Comparison of ENCODE assay signal across 9 mouse cellular contexts in genomic region chr2:84634006-84634405, GRCm38 (mm10). TPM values are rescaled to one million over a fixed set of nuclear protein-coding genes. Genes with fewer than 3 reads are reported as not detected.
DNase-seq lines count a peak whose midpoint lies in the region; ATAC-seq and TF ChIP-seq lines count a peak whose summit lies in the region.
"Had no signal": no experiment of that assay in that cellular context is flagged by ENCODE, and none has a peak within 500 bp of the region (broad histone marks: within the 10 kb centered on the region; RNA-seq: fewer than 3 reads in every experiment).

No protein-coding gene starts in this region.

- H3K9me3 ChIP-seq in kidney, embryonic 15.5 days (replicated peaks), result no peaks in the 10 kb centered on the region
- H3K9me3 ChIP-seq in liver, embryonic 12.5 days (replicated peaks), result no peaks in the 10 kb centered on the region

- peaks cover 84% of the 10 kb centered on the region for H3K79me3 ChIP-seq in C2C12 (ENCODE audit: low read depth)

- no peak overlapping the region for H3K4me3 ChIP-seq in kidney, embryonic 15.5 days (replicated peaks)
- H3K4me3 ChIP-seq in C2C12 (ENCODE audit: insufficient read depth, poor library complexity, severe bottlenecking), result no peak overlapping the region
- H3K4me3 ChIP-seq in brown adipose tissue, adult 24 weeks (ENCODE audit: insufficient read depth, low read depth, low read length), result no peak overlapping the region; the same call in 1 of the 2 replicates
- H3K4me3 ChIP-seq in liver, embryonic 12.5 days, result no peak overlapping the region

- H3K4me1 ChIP-seq in kidney, embryonic 15.5 days, result peaks cover 74% of the 10 kb centered on the region
- peaks cover 40% of the 10 kb centered on the region for H3K4me1 ChIP-seq in brown adipose tissue, adult 24 weeks (ENCODE audit: control insufficient read depth, insufficient read depth, insufficient read length, low read length)
- H3K4me1 ChIP-seq in liver, embryonic 12.5 days, result peaks cover 80% of the 10 kb centered on the region

- no peak for TF ChIP-seq CTCF in C2C12 (IDR thresholded peaks at IDR 0.05; ENCODE audit: control insufficient read depth, insufficient read depth, insufficient read length)

- H3K4me2 ChIP-seq in kidney, embryonic 15.5 days, result peak overlapping the region; percentile 51; the same call in 1 of the 2 replicates
- peak overlapping the region; percentile 43 for H3K4me2 ChIP-seq in liver, embryonic 12.5 days

- H3ac ChIP-seq in C2C12 (ENCODE audit: control insufficient read depth, insufficient read length, low read depth), result peak overlapping the region; percentile 38

- 60% methylated on average over 4 of the region's 4 CpGs for WGBS in kidney, embryonic 15.5 days
- WGBS in liver, embryonic 12.5 days (ENCODE audit: insufficient replicate concordance), result 54% methylated on average over 4 of the region's 4 CpGs

- DNase-seq in kidney, postnatal 25 days, result no peak
- no peak for DNase-seq in natural killer cell, adult 2 months (ENCODE audit: low spot score in 2 of 2)
- DNase-seq in spleen, postnatal 4 days (ENCODE audit: low spot score in 2 of 2), result no peak
- DNase-seq: cerebellum, postnatal 10 days; right cerebral cortex, adult 18-20 months had no signal

- ATAC-seq in kidney, embryonic 15.5 days (replicated peaks; ENCODE audit: low FRiP score), result no peak
- no peak for ATAC-seq in liver, embryonic 12.5 days

- peak overlapping the region; percentile 96 for H3K27ac ChIP-seq in kidney, embryonic 15.5 days
- H3K27ac ChIP-seq in brown adipose tissue, adult 24 weeks (replicated peaks; ENCODE audit: low read depth, low read length), result peak overlapping the region; percentile 96
- peak overlapping the region; percentile 75; the same call in 1 of the 2 replicates for H3K27ac ChIP-seq in liver, embryonic 12.5 days

- no peaks in the 10 kb centered on the region for H3K27me3 ChIP-seq in kidney, embryonic 15.5 days
- no peaks in the 10 kb centered on the region for H3K27me3 ChIP-seq in C2C12 (ENCODE audit: control insufficient read depth, insufficient read depth, insufficient read length)
- no peaks in the 10 kb centered on the region for H3K27me3 ChIP-seq in liver, embryonic 12.5 days (replicated peaks)

- H3K9ac ChIP-seq in kidney, embryonic 15.5 days, result no peak overlapping the region
- no peak overlapping the region; the same call in 1 of the 2 replicates for H3K9ac ChIP-seq in liver, embryonic 12.5 days

- H3K79me2 ChIP-seq in C2C12 (ENCODE audit: control insufficient read depth, insufficient read depth), result peaks cover 95% of the 10 kb centered on the region

- peaks cover 6% of the 10 kb centered on the region for H3K36me3 ChIP-seq in kidney, embryonic 15.5 days
- H3K36me3 ChIP-seq in C2C12 (ENCODE audit: control insufficient read depth, insufficient read depth), result peaks cover 15% of the 10 kb centered on the region
- H3K36me3 ChIP-seq in liver, embryonic 12.5 days, result no peaks in the 10 kb centered on the region; the same call in 1 of the 2 replicates

TF ChIP-seq in C2C12, 6 proteins besides CTCF, POLR2A, EP300 and RAD21:
- TF ChIP-seq FOSL1 (IDR thresholded peaks at IDR 0.05; ENCODE audit: insufficient read depth, low read length, poor library complexity, severe bottlenecking), result peak; percentile 14
- TF ChIP-seq CEBPB (IDR thresholded peaks at IDR 0.05; ENCODE audit: low read depth), result no peak
TF ChIP-seq in C2C12: peak in this region for 1.

RNA-seq across cellular contexts. Expression of gene Ctnnd1, which starts 16.6 kb away (rescaled TPM):
- 50.3 and 54.7 TPM in 2 replicates for polyA plus RNA-seq in kidney, embryonic 15.5 days (2015; fragmentation: Nextera tagmentation; extraction: Ambion mirVana)
- polyA plus RNA-seq in C2C12 (2012; fragmentation: generic; extraction: Trizol), result 79.9 TPM
- 32.5 and 35.3 TPM in 2 replicates for polyA plus RNA-seq in brown adipose tissue, adult 24 weeks (2012; ENCODE audit: insufficient read depth, insufficient read length, missing spikeins)
- polyA plus RNA-seq in liver, embryonic 12.5 days (2016; fragmentation: Nextera tagmentation; extraction: Ambion mirVana), result 18.6 and 20.5 TPM in 2 replicates

RNA-seq across cellular contexts. Expression of gene Btbd18, which starts 24.9 kb away (rescaled TPM):
- 0.26 and 0.34 TPM in 2 replicates for polyA plus RNA-seq in kidney, embryonic 15.5 days (2015; fragmentation: Nextera tagmentation; extraction: Ambion mirVana)
- polyA plus RNA-seq in C2C12 (2012; fragmentation: generic; extraction: Trizol), result 0.08 TPM
- polyA plus RNA-seq in brown adipose tissue, adult 24 weeks (2012; ENCODE audit: insufficient read depth, insufficient read length, missing spikeins), result not detected in 2 replicates
- 0.04 and 0.10 TPM in 2 replicates for polyA plus RNA-seq in liver, embryonic 12.5 days (2016; fragmentation: Nextera tagmentation; extraction: Ambion mirVana)

RNA-seq across cellular contexts. Expression of gene Selenoh, which starts 36.6 kb away (rescaled TPM):
- 355 and 388 TPM in 2 replicates for polyA plus RNA-seq in kidney, embryonic 15.5 days (2015; fragmentation: Nextera tagmentation; extraction: Ambion mirVana)
- 355 TPM for polyA plus RNA-seq in C2C12 (2012; fragmentation: generic; extraction: Trizol)
- polyA plus RNA-seq in brown adipose tissue, adult 24 weeks (2012; ENCODE audit: insufficient read depth, insufficient read length, missing spikeins), result 27.5 and 33.4 TPM in 2 replicates
- polyA plus RNA-seq in liver, embryonic 12.5 days (2016; fragmentation: Nextera tagmentation; extraction: Ambion mirVana), result 163 and 165 TPM in 2 replicates

RNA-seq across cellular contexts. Expression of gene Gm28635, which starts 43.8 kb away (rescaled TPM):
- polyA plus RNA-seq in kidney, embryonic 15.5 days (2015; fragmentation: Nextera tagmentation; extraction: Ambion mirVana), result not detected in 2 replicates
- polyA plus RNA-seq in C2C12 (2012; fragmentation: generic; extraction: Trizol), result not detected
- polyA plus RNA-seq in brown adipose tissue, adult 24 weeks (2012; ENCODE audit: insufficient read depth, insufficient read length, missing spikeins), result not detected in 2 replicates
- polyA plus RNA-seq in liver, embryonic 12.5 days (2016; fragmentation: Nextera tagmentation; extraction: Ambion mirVana), result not detected in 2 replicates

RNA-seq across cellular contexts. Expression of gene Med19, which starts 44.2 kb away (rescaled TPM):
- 41.3 and 44.4 TPM in 2 replicates for polyA plus RNA-seq in kidney, embryonic 15.5 days (2015; fragmentation: Nextera tagmentation; extraction: Ambion mirVana)
- polyA plus RNA-seq in C2C12 (2012; fragmentation: generic; extraction: Trizol), result 20.4 TPM
- polyA plus RNA-seq in brown adipose tissue, adult 24 weeks (2012; ENCODE audit: insufficient read depth, insufficient read length, missing spikeins), result 11.5 and 13.0 TPM in 2 replicates
- 27.2 and 28.1 TPM in 2 replicates for polyA plus RNA-seq in liver, embryonic 12.5 days (2016; fragmentation: Nextera tagmentation; extraction: Ambion mirVana)
